Mouse (Mus musculus) small intestine, adult 2 months (tissue): ENCODE data around the gene Vps13d.

ENCODE experiments used
- CTCF ChIP-seq: fragments of 200-500 bp; IDR thresholded peaks from 2 replicates; pipeline ENCODE4 v1.5.1; 2012; ENCODE audit warnings: low read depth, mild to moderate bottlenecking, control low read depth, inconsistent platforms, low read length, moderate library complexity, mixed read lengths; ENCODE audit not compliant: insufficient replicate concordance, insufficient read length; ENCODE audit errors: extremely low read depth
- POLR2A ChIP-seq: fragments of 200-500 bp; IDR thresholded peaks from 2 replicates; pipeline ENCODE4 v1.6.1; 2012; ENCODE audit warnings: low read depth, mild to moderate bottlenecking, control low read depth, inconsistent platforms, low read length, moderate library complexity

GRCm38 (mm10) chr4:144931167-144931566 lies 263.6 kb downstream of the Vps13d start:
- TF ChIP-seq POLR2A, result no peak
- no peak for TF ChIP-seq CTCF
